Mouse (Mus musculus): ENCODE data around the gene Slc7a8.

DNA sequence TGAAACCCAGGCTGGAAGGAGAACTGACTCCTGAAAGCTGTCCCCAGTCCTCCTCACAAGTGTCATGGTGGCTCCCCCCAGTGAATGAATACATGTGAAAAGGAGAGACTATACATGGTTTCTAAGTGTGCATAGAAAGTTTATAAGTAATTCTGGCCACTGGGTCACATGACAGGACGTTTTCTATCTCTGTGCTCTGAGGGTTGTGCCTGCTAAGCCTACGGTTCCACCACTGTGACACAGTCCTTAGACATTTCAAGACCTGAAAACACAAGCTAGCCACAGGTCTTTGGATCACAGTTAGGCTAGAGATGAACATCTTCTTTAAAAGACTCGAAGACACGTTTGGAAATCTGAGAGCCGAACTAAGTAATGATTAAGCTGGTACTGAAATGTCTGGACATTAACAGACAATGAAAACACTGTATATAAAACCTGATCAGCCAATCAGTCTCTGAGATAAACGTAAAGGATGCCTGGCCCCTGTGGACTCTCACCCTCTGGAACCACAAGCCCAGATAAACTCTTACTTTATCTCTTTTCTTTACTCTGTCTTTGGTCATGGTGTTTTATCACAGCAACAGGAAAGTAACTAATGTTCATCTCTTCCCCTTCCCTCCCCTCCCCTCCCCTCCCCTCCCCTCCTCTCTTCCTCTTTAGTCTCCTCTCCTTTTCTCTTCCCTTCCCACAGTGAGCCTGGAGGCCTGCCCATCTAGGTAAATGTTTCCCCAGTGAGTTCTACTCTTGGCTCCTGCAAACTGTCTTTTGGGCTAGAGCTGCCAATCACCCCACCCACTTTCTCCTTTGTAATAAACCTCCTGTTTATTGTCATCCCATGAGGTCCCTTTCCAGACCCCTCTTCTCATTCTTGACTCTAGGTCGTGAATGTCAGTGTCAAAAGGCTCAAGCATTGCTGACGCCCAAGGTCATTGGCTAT is 12.4 kb upstream of the Slc7a8 start:
- TF ChIP-seq CTCF (IDR thresholded peaks at IDR 0.05; ENCODE audit: low read depth) (no peak), EP300 (IDR thresholded peaks at IDR 0.05; ENCODE audit: low read depth) (no peak)

Data from liver, postnatal 0 days (tissue).